Mouse (Mus musculus) hematopoietic multipotent progenitor cell, adult 10-12 weeks (in vitro differentiated cells): Measurements from ENCODE around the gene Slc29a2. TPM values are rescaled to one million over a fixed set of nuclear protein-coding genes. Genes with fewer than 3 reads are reported as not detected.

Experiments
- polyA plus RNA-seq: library from polyadenylated mRNA; stranded (reverse); fragments of >175 nt; gene quantifications from 2 replicates; pipeline ENCODE4 v1.2.3, GENCODE M21; 2012; ENCODE audit warnings: low replicate concordance

Slc29a2 gene
- polyA plus RNA-seq, result 2.2 and 2.4 TPM in 2 replicates

GRCm38 (mm10) chr19:5023621-5024479, at the start of gene Slc29a2:
Slc29a2 (plus strand) TSS chr19:5023860.

GRCm38 (mm10) chr19:4990256-4990625, 33.4 kb upstream of the Slc29a2 start, which contains the start of gene Npas4:
Npas4 (minus strand) TSS chr19:4990316.

GRCm38 (mm10) chr19:5038709-5039156, 15.1 kb downstream of the Slc29a2 start, which contains the start of the genes B4gat1 and AC124502.3:
B4gat1 (plus strand) TSS chr19:5038826.
AC124502.3 (plus strand) TSS chr19:5038891.

GRCm38 (mm10) chr19:5040862-5041523, 17.3 kb downstream of the Slc29a2 start, which contains the start of gene Brms1:
Brms1 (plus strand) TSS chr19:5041354.

DNA sequence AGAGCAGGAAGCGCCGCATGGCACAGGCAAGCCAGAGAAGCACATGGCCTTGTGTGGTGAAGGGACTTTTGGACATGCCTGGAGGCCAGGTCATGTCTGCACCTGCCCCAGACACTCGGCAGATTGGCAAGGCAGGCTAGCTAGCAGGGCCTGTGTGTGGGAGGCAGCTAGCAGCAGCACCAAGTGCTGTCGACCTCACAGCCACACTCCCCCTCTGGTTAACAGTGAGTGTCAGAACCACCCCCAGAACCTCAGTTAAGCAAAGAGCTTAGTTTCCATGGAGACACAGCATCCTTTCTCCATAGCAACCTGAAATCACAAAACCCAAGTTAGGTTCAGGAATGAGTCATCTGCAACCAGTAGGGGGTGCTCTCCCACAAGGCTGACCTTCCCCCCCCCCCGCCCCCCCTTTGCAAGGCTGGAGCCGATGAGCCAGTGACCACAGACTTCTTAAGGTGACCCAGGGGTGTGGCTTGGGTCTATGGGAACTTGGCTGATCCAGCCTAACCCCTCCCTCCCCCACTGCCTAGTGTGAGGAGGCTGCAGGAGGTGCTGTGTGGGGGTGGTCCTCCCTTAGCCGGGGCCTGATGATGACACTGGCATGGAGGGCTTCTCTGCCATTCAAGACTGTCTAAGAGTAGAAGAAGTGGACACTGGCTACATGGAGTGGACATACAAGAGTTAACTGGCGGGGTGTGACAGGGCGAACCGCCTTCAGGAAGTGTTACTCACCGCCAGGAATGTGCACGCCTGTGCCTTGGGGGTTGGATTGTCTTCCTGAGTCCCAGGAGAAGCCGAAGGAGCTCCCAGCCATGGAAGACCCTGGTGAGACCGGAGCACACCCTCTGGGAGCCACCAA, 26.6 kb downstream of the Slc29a2 start, which contains the start of gene Rin1:
Gene Rin1 (plus strand): TSS at position 435 of the 859 bp plus-strand sequence.

GRCm38 (mm10) chr19:5067867-5068569, 44.4 kb downstream of the Slc29a2 start, which contains the start of gene Cd248:
Cd248 (plus strand) TSS chr19:5068078.

Other genes with a start within 250 kb of the Slc29a2 start
- gene Rbm4, start 230.0 kb upstream of the Slc29a2 start, polyA plus RNA-seq, result 6.9 and 16.0 TPM in 2 replicates
- 3.8 and 4.1 TPM in 2 replicates for gene Gm21992, start 212.2 kb upstream of the Slc29a2 start, polyA plus RNA-seq
- 20.9 and 36.1 TPM in 2 replicates for gene Rbm14, start 212.2 kb upstream of the Slc29a2 start, polyA plus RNA-seq
- gene Ccs, start 184.5 kb upstream of the Slc29a2 start, polyA plus RNA-seq, result 12.7 and 51.8 TPM in 2 replicates
- not detected in 2 replicates for gene Ccdc87, start 184.5 kb upstream of the Slc29a2 start, polyA plus RNA-seq
- gene Ctsf, start 168.7 kb upstream of the Slc29a2 start, polyA plus RNA-seq, result 11.0 and 13.2 TPM in 2 replicates
- gene Actn3, start 146.0 kb upstream of the Slc29a2 start, polyA plus RNA-seq, result 0.22 and 0.38 TPM in 2 replicates
- gene Zdhhc24, start 145.2 kb upstream of the Slc29a2 start, polyA plus RNA-seq, result 4.0 and 5.5 TPM in 2 replicates
- gene Bbs1, start 117.2 kb upstream of the Slc29a2 start, polyA plus RNA-seq, result 2.5 and 3.9 TPM in 2 replicates
- 53.2 and 59.1 TPM in 2 replicates for gene Dpp3, start 95.6 kb upstream of the Slc29a2 start, polyA plus RNA-seq
- 0.70 and 1.6 TPM in 2 replicates for gene Peli3, start 80.7 kb upstream of the Slc29a2 start, polyA plus RNA-seq
- gene Mrpl11, start 61.7 kb upstream of the Slc29a2 start, polyA plus RNA-seq, result 32.1 and 50.4 TPM in 2 replicates
- 0.58 and 2.6 TPM in 2 replicates for gene Npas4, start 33.5 kb upstream of the Slc29a2 start, polyA plus RNA-seq
- gene B4gat1, start 15.0 kb downstream of the Slc29a2 start, polyA plus RNA-seq, result 6.8 and 7.5 TPM in 2 replicates
- 0.27 and 1.1 TPM in 2 replicates for gene AC124502.3, start 15.0 kb downstream of the Slc29a2 start, polyA plus RNA-seq
- gene Brms1, start 17.5 kb downstream of the Slc29a2 start, polyA plus RNA-seq, result 43.8 and 84.2 TPM in 2 replicates
- 2.1 and 4.0 TPM in 2 replicates for gene Rin1, start 26.6 kb downstream of the Slc29a2 start, polyA plus RNA-seq
- gene Cd248, start 44.2 kb downstream of the Slc29a2 start, polyA plus RNA-seq, result 0.21 and 1.8 TPM in 2 replicates
- 1.0 and 1.3 TPM in 2 replicates for gene Tmem151a, start 61.7 kb downstream of the Slc29a2 start, polyA plus RNA-seq
- 10.9 and 21.1 TPM in 2 replicates for gene Yif1a, start 64.7 kb downstream of the Slc29a2 start, polyA plus RNA-seq
- 1.5 and 5.0 TPM in 2 replicates for gene Cnih2, start 74.7 kb downstream of the Slc29a2 start, polyA plus RNA-seq
- gene Rab1b, start 83.2 kb downstream of the Slc29a2 start, polyA plus RNA-seq, result 262 and 428 TPM in 2 replicates
- 56.4 and 62.5 TPM in 2 replicates for gene Klc2, start 94.7 kb downstream of the Slc29a2 start, polyA plus RNA-seq
- gene Pacs1, start 249.3 kb downstream of the Slc29a2 start, polyA plus RNA-seq, result 58.7 and 139 TPM in 2 replicates